In genomic region chr9:121369573-121369972, GRCm38 (mm10) we compare ENCODE assay signal across 14 mouse cellular contexts.
DNase-seq lines count a peak whose midpoint lies in the region; ATAC-seq and TF ChIP-seq lines count a peak whose summit lies in the region.
"Had no signal": no experiment of that assay in that cellular context is flagged by ENCODE, and none has a peak within 500 bp of the region (broad histone marks: within the 10 kb centered on the region; RNA-seq: fewer than 3 reads in every experiment).

No protein-coding gene starts in this region.

- no peak overlapping the region for H3K4me3 ChIP-seq in heart, adult 2 months
- H3K4me3 ChIP-seq in hindbrain, postnatal 0 days (ENCODE audit: low read length) = no peak overlapping the region
- H3K4me3 ChIP-seq: embryonic facial prominence, embryonic 12.5 days; kidney, embryonic 15.5 days; midbrain, embryonic 15.5 days had no signal

- H3K27ac ChIP-seq in heart, adult 2 months = peak overlapping the region; percentile 28; the same call in 1 of the 2 replicates
- peak overlapping the region; percentile 86; the same call in 1 of the 2 replicates for H3K27ac ChIP-seq in hindbrain, postnatal 0 days
- H3K27ac ChIP-seq: embryonic facial prominence, embryonic 12.5 days; kidney, embryonic 15.5 days had no signal

- no peak for ATAC-seq in hindbrain, postnatal 0 days
- ATAC-seq: midbrain, embryonic 15.5 days; Patski had no signal

- 71% methylated on average over 6 of the region's 6 CpGs for WGBS in heart, adult 2 months
- WGBS in hindbrain, postnatal 0 days = 53% methylated on average over 6 of the region's 6 CpGs

- H3K9me3 ChIP-seq in hindbrain, postnatal 0 days (ENCODE audit: low read length) = no peaks in the 10 kb centered on the region
- H3K9me3 ChIP-seq: embryonic facial prominence, embryonic 12.5 days; kidney, embryonic 15.5 days; midbrain, embryonic 15.5 days had no signal

- peak; percentile 74 for DNase-seq in cerebellum, adult 9-11 months
- DNase-seq in cerebellum, adult 11 months = no peak
- DNase-seq in heart, adult 2 months = no peak
- DNase-seq in heart, adult 18-20 months = no peak
- peak; percentile 53 for DNase-seq in left cerebral cortex, postnatal 4 days
- DNase-seq in left cerebral cortex, postnatal 25 days (ENCODE audit: low spot score in 2 of 2) = no peak
- DNase-seq in hindbrain, postnatal 0 days (ENCODE audit: low spot score) = no peak
- no peak for DNase-seq in urinary bladder, postnatal 36 days (ENCODE audit: low spot score in 2 of 2)
- DNase-seq: lung, adult 2 months; right cerebral cortex, postnatal 25 days had no signal

- intact Hi-C loops in heart, adult 2 months (cut with DNase I) = no loop called here
- intact Hi-C loops in left cerebral cortex, postnatal 4 days (cut with DNase I) = no loop called here
- intact Hi-C loops in left cerebral cortex, postnatal 25 days (cut with DNase I) = no loop called here

- no peak overlapping the region for H3K4me2 ChIP-seq in hindbrain, postnatal 0 days (ENCODE audit: low read depth, low read length)
- H3K4me2 ChIP-seq: embryonic facial prominence, embryonic 12.5 days; kidney, embryonic 15.5 days had no signal

- no peaks in the 10 kb centered on the region for H3K27me3 ChIP-seq in heart, adult 2 months (ENCODE audit: control insufficient read depth, insufficient read depth, low read length)
- no peaks in the 10 kb centered on the region for H3K27me3 ChIP-seq in hindbrain, postnatal 0 days (ENCODE audit: insufficient read depth, low read length)
- H3K27me3 ChIP-seq: embryonic facial prominence, embryonic 12.5 days; kidney, embryonic 15.5 days; midbrain, embryonic 15.5 days; Patski had no signal

- no peak overlapping the region for H3K9ac ChIP-seq in heart, adult 2 months (ENCODE audit: low read depth, low read length)
- H3K9ac ChIP-seq in hindbrain, postnatal 0 days (replicated peaks; ENCODE audit: low read length) = no peak overlapping the region
- H3K9ac ChIP-seq: embryonic facial prominence, embryonic 12.5 days; kidney, embryonic 15.5 days; midbrain, embryonic 15.5 days had no signal

- peaks cover 52% of the 10 kb centered on the region for H3K4me1 ChIP-seq in heart, adult 2 months (ENCODE audit: control insufficient read depth, insufficient read depth, low read length)
- peaks cover 45% of the 10 kb centered on the region for H3K4me1 ChIP-seq in hindbrain, postnatal 0 days (ENCODE audit: insufficient read depth, low read length)

- no peak for TF ChIP-seq CTCF in heart, adult 2 months (IDR thresholded peaks at IDR 0.05)
- TF ChIP-seq CTCF in hindbrain, postnatal 0 days (IDR thresholded peaks at IDR 0.05; ENCODE audit: low read depth) = no peak

- H3K36me3 ChIP-seq in heart, adult 2 months (ENCODE audit: control insufficient read depth, insufficient read depth, low read length) = peaks cover 12% of the 10 kb centered on the region
- H3K36me3 ChIP-seq in hindbrain, postnatal 0 days (ENCODE audit: insufficient read depth, low read length) = no peaks in the 10 kb centered on the region
- H3K36me3 ChIP-seq: midbrain, embryonic 15.5 days had no signal

- no peak for TF ChIP-seq POLR2A in heart, adult 2 months (IDR thresholded peaks at IDR 0.05; ENCODE audit: insufficient read depth, low read depth, low read length)

- TF ChIP-seq EP300 in heart, adult 2 months (IDR thresholded peaks at IDR 0.05; ENCODE audit: insufficient read depth, low read depth, low read length) = no peak

- 0 out of 2 replicates have a peak, but pooled peaks cover 2% of the 10 kb centered on the region for H3K79me2 ChIP-seq in heart, adult 2 months (replicated peaks; ENCODE audit: control insufficient read depth, insufficient read depth, low read length)

Comparison
In these comparisons a context has a peak if more than half of its experiments do, and no peak if none do; other contexts are left out.
1. DNase-seq: peak in cerebellum, adult 9-11 months (single experiment) and left cerebral cortex, postnatal 4 days (single experiment); none in cerebellum, adult 11 months (single experiment), heart, adult 2 months (0 of 2), heart, adult 18-20 months (0 of 2), left cerebral cortex, postnatal 25 days (0 of 2), hindbrain, postnatal 0 days (single experiment) and urinary bladder, postnatal 36 days (0 of 2).